Mouse (Mus musculus) heart, embryonic 11.5 days (tissue): ENCODE data around the gene Try10. TPM values are rescaled to one million over a fixed set of nuclear protein-coding genes. Genes with fewer than 3 reads are reported as not detected.
"Not testable (repeated sequence)": the region's sequence is repeated elsewhere in the genome, so short reads cannot be mapped to it uniquely, and the experiment has no call there.

ENCODE experiments used
- ATAC-seq: fragments of 200-750 bp; cut with Nextera tagmentation; replicated peaks from 2 replicates; pipeline ENCODE4 v1.8.0; 2017; ENCODE audit warnings: moderate library complexity; ENCODE audit not compliant: insufficient number of reproducible peaks, low FRiP score, low TSS enrichment
- H3K27ac ChIP-seq: fragments of 300-500 bp; sonication (generic); 2 replicates; pipeline ENCODE4 v1.5.1; 2014; ENCODE audit warnings: mild to moderate bottlenecking, low read depth, low read length
- H3K27me3 ChIP-seq: fragments of 300-500 bp; sonication (generic); 2 replicates; pipeline ENCODE4 v1.6.1; 2014; ENCODE audit warnings: mild to moderate bottlenecking, low read length, mixed read lengths; ENCODE audit not compliant: control insufficient read depth, insufficient read depth
- H3K36me3 ChIP-seq: fragments of 300-500 bp; sonication (generic); 2 replicates; pipeline ENCODE4 v1.6.1; 2014; ENCODE audit warnings: mild to moderate bottlenecking, low read length, moderate library complexity, mixed read lengths; ENCODE audit not compliant: control insufficient read depth, insufficient read depth
- H3K4me1 ChIP-seq: fragments of 300-500 bp; sonication (generic); 2 replicates; pipeline ENCODE4 v1.6.1; 2014; ENCODE audit warnings: low read length; ENCODE audit not compliant: control insufficient read depth, insufficient read depth
- H3K4me2 ChIP-seq: fragments of 300-500 bp; sonication (generic); 2 replicates; pipeline ENCODE4 v1.6.1; 2014; ENCODE audit warnings: mild to moderate bottlenecking, moderate library complexity
- H3K4me3 ChIP-seq: fragments of 300-500 bp; sonication (generic); 2 replicates; pipeline ENCODE4 v1.5.1; 2014; ENCODE audit warnings: low read depth, low read length
- H3K9ac ChIP-seq: fragments of 300-500 bp; sonication (generic); 2 replicates; pipeline ENCODE4 v1.6.1; 2014; ENCODE audit warnings: mild to moderate bottlenecking, low read depth, low read length, moderate library complexity
- H3K9me3 ChIP-seq: fragments of 300-500 bp; sonication (generic); replicated peaks from 2 replicates; pipeline ENCODE4 v1.6.1; 2016; ENCODE audit warnings: low read length; ENCODE audit not compliant: control insufficient read depth
- WGBS: fragments of 180-500 bp; shearing (Covaris S2); extraction: QIAGEN DNeasy Blood & Tissue Kit; methylation state at CpG from one replicate; pipeline ENCODE4 v1.1.7; 2014; ENCODE audit not compliant: insufficient replicate concordance; 5-methylcytosine and 5-hydroxymethylcytosine counted together
- polyA plus RNA-seq: library from polyadenylated mRNA; unstranded; fragments of >200 nt; fragmentation: Nextera tagmentation; extraction: Ambion mirVana; gene quantifications from 2 replicates; pipeline ENCODE4 v1.2.1, GENCODE M21; 2014

Try10 gene
- polyA plus RNA-seq = not detected in 2 replicates

DNA sequence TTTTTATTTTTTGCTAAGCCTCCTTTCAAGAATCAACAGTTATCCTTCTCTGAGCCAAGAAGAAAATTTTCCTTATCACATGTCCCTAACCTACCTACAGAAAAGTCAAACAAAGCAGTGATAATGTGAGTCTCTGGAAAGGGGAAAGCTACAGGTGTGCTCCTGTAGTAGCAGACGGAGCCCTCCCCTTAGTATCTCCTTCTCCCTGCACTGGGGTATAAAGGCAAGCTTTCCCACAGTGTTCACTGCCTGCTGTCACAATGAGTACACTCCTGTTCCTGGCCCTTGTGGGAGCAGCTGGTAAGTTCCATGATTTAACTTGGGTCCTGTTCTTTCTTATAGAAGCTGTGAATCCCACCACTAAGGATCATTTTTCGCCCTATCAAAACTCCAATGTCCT is at the start of gene Try10:
Gene Try10 (plus strand): TSS at position 174 of the 400 bp plus-strand sequence.
- Histone ChIP-seq H3K9me3 (no peaks in the 10 kb centered on the region), H3K4me3 (no peak within 1 kb of the TSS), H3K36me3 (no peaks in the 10 kb centered on the region), H3K9ac (no peak within 1 kb of the TSS), H3K27me3 (no peaks in the 10 kb centered on the region), H3K4me1 (no peaks in the 10 kb centered on the region), H3K27ac (no peak within 1 kb of the TSS), H3K4me2 (no peak within 1 kb of the TSS)
- WGBS = 67% methylated on average over 2 of the region's 2 CpGs
- no peak for ATAC-seq

DNA sequence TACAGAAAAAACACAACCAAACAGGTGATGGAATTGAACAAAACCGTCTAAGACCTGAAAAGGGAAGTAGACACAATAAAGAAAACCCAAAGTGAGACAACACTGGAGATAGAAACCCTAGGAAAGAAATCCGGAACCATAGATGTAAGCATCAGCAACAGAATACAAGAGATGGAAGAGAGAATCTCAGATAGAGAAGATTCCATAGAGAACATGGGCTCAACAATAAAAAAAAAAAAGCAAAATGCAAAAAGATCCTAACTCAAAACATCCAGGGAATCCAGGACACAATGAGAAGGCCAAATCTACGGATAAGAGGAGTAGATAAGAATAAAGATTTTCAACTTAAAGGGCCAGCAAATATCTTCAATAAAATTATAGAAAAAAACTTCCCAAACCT is 37.2 kb upstream of the Try10 start, which contains the start of gene Try5:
Gene Try5 (minus strand): TSS at position 101 of the 400 bp plus-strand sequence.
- not testable (repeated sequence) for H3K27ac ChIP-seq, H3K9me3 ChIP-seq, H3K4me2 ChIP-seq, H3K36me3 ChIP-seq, H3K4me3 ChIP-seq, H3K4me1 ChIP-seq, H3K27me3 ChIP-seq, ATAC-seq, H3K9ac ChIP-seq
- 72% methylated on average over 3 of the region's 3 CpGs for WGBS

DNA sequence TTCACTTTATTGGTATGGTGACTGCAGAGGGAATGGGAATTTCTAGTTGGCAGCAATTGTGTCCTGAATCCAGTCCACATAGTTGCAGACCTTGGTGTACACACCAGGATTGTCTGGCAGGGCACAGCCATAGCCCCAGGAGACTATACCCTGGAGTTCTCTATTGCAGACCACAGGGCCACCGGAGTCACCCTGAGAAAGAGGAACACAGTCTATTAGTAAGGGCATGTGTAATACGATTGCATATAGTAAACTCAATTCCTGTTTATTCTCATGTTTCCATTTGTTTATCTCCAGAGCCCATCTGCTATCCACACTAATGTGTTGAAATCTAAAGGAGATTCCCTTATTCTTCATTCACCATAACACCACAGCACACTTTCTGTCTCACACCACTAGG is 19.9 kb downstream of the Try10 start:
- 76% methylated on average over 2 of the region's 2 CpGs for WGBS
- H3K9ac ChIP-seq, ATAC-seq, H3K36me3 ChIP-seq, H3K4me3 ChIP-seq, H3K9me3 ChIP-seq, H3K27me3 ChIP-seq, H3K4me2 ChIP-seq, H3K27ac ChIP-seq, H3K4me1 ChIP-seq: not testable (repeated sequence)

DNA sequence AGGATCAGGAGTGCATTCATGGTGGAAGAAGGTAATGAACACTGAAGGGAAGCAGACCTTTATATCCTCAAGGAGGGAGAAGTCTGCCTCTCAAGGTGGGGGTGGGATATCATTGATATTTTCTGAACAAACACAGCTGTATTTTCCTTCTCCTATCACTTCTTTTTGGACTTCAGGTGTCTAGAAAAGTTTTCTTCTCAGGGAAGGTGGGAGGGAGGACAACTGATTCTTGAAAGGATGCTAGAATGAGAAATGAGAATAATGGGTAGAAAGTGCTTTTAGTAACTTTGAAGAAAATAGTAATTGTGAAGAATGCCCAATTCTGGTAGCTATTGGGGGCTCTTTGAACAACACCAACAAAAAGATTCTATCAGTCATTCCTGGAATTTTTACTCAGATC is 23.7 kb downstream of the Try10 start, which contains the start of gene Prss3:
Gene Prss3 (minus strand): TSS at position 101 of the 400 bp plus-strand sequence.
- H3K36me3 ChIP-seq, H3K4me3 ChIP-seq, H3K4me2 ChIP-seq, H3K27ac ChIP-seq, H3K9ac ChIP-seq, H3K4me1 ChIP-seq, ATAC-seq, H3K27me3 ChIP-seq, H3K9me3 ChIP-seq: not testable (repeated sequence)

DNA sequence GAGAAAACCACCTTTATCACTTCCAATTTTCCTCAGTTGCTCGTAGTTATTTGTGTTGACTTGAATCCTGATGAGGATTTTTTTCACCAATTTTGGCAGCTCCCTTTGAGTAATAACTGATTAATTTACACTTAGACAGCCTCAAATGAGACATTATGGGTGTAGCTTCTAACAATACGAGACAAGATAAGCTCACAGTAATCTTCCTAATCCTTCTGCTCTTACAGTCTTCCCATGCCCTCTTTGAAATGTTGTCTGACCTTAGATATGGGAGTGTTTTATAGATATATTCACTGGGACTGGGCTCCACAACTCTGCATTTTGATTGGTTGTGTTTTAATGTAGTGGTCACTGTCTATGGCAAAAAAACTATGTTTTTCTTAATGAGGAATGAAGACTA is 32.9 kb downstream of the Try10 start:
- Histone ChIP-seq H3K9ac (no peak overlapping the region), H3K9me3 (no peaks in the 10 kb centered on the region), H3K27ac (no peak overlapping the region), H3K36me3 (no peaks in the 10 kb centered on the region), H3K27me3 (no peaks in the 10 kb centered on the region), H3K4me1 (no peaks in the 10 kb centered on the region), H3K4me2 (no peak overlapping the region), H3K4me3 (no peak overlapping the region)
- no peak for ATAC-seq
- 67% methylated on average over 2 of the region's 2 CpGs for WGBS

DNA sequence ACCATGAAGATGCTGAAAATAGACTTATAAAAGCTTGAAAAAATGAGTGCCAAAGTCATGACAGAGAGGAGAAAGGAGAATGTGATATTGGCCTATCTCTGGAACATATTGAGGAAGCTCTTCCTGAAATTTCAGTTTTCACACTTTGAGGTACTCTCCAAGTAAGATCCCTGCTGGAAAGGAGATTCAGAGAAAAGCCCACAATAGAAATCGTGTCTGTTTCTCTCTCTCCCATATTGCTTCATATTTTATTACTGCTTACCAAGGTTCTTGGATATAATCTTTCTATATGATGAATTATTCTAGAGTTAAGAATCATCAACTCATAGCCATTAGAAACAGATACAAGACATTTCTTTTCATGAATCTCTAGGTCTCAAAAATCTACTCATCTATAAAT is 37.7 kb downstream of the Try10 start:
- H3K36me3 ChIP-seq, H3K4me3 ChIP-seq, H3K27ac ChIP-seq, H3K9me3 ChIP-seq, ATAC-seq, H3K4me1 ChIP-seq, H3K9ac ChIP-seq, H3K27me3 ChIP-seq, H3K4me2 ChIP-seq: not testable (repeated sequence)
- 47% methylated on average over 1 of the region's 1 CpGs for WGBS

DNA sequence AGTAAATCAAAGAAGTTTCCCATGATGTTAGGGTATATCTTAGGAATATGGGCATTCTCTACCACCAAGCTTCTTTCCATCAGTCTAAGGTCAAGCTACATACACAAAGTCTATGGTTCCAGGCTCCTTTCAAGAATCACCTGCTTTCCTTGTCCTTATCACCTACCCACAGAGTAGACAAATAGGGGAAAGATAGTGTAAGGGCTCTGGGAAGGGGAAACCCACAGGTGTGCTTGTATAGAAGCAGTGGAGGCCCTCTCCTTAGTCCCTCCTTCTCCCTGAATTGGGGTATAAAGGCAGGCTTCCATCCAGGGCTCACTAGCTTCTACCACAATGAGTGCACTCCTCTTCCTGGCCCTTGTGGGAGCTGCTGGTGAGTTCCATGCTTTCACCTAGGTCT is 38.2 kb downstream of the Try10 start, which contains the start of gene Gm5771:
Gene Gm5771 (plus strand): TSS at position 301 of the 400 bp plus-strand sequence.
- not testable (repeated sequence) for H3K27me3 ChIP-seq, H3K9me3 ChIP-seq, ATAC-seq, H3K36me3 ChIP-seq, H3K4me1 ChIP-seq, H3K4me3 ChIP-seq, H3K4me2 ChIP-seq, H3K27ac ChIP-seq, H3K9ac ChIP-seq

Other genes with a start within 250 kb of the Try10 start
- gene Try4, start 51.8 kb upstream of the Try10 start, polyA plus RNA-seq = not detected in 2 replicates
- not detected in 2 replicates for gene Try5, start 37.3 kb upstream of the Try10 start, polyA plus RNA-seq
- gene Prss3, start 23.6 kb downstream of the Try10 start, polyA plus RNA-seq = not detected in 2 replicates
- not detected in 2 replicates for gene Gm5771, start 38.3 kb downstream of the Try10 start, polyA plus RNA-seq
- gene Gm10334, start 92.0 kb downstream of the Try10 start, polyA plus RNA-seq = not detected in 2 replicates
- gene Prss1, start 104.8 kb downstream of the Try10 start, polyA plus RNA-seq = not detected in 2 replicates
- gene Prss2, start 167.7 kb downstream of the Try10 start, polyA plus RNA-seq = not detected in 2 replicates